Mouse (Mus musculus) brain, embryonic 14.5 days (tissue): ENCODE measurements around the gene Msx1.
"Not testable (repeated sequence)": the region's sequence is repeated elsewhere in the genome, so short reads cannot be mapped to it uniquely, and the experiment has no call there.

Source experiments
- CTCF ChIP-seq: fragments of 200-500 bp; IDR thresholded peaks from 2 replicates; pipeline ENCODE4 v1.5.1; 2012; ENCODE audit warnings: inconsistent platforms, mild to moderate bottlenecking, moderate library complexity, borderline replicate concordance; ENCODE audit not compliant: insufficient read depth, insufficient read length; ENCODE audit errors: extremely low read depth
- POLR2A ChIP-seq: fragments of 200-500 bp; IDR thresholded peaks from 2 replicates; pipeline ENCODE4 v1.6.1; 2012; ENCODE audit warnings: mild to moderate bottlenecking, inconsistent platforms, borderline replicate concordance; ENCODE audit not compliant: poor library complexity, insufficient read depth, insufficient read length, severe bottlenecking; ENCODE audit errors: extremely low read depth

DNA sequence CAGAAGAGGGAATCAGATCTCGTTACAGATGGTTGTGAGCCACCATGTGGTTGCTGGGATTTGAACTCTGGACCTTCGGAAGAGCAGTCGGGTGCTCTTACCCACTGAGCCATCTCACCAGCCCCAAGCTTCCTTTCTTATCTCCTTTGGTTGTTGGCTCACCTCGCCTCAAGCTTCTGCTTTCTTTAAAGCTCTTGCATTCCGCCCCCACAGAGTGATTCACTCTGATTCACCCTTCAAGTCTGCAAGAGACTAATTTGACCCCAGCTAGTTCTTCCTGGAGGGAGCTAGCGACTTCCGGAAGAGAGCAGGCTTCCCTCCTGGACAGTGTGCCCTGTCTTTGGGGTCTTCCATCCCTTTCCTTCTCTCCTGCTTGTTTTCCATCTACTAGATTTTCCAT, 6.1 kb upstream of the Msx1 start:
- TF ChIP-seq CTCF, POLR2A: not testable (repeated sequence)
